Mouse (Mus musculus) liver, adult (tissue): ENCODE measurements around the gene Agmo.

Experiments used
- GATA4 ChIP-seq: IDR thresholded peaks from 2 replicates; pipeline ENCODE4 v1.6.1; 2014; ENCODE audit warnings: mild to moderate bottlenecking, low read length; ENCODE audit not compliant: insufficient replicate concordance

Gene Agmo

GRCm38 (mm10) chr12:37334987-37335386 is 93.5 kb downstream of the Agmo start:
- TF ChIP-seq GATA4, result no peak

- TF ChIP-seq GATA4, result no peak
These were observed 102.8 kb downstream of the Agmo start for GRCm38 (mm10) chr12:37344225-37344624.

GRCm38 (mm10) chr12:37345696-37346095 is 104.3 kb downstream of the Agmo start:
- no peak for TF ChIP-seq GATA4

- TF ChIP-seq GATA4, result no peak
These were observed 150.9 kb downstream of the Agmo start for GRCm38 (mm10) chr12:37392316-37392715.

- no peak for TF ChIP-seq GATA4
These were observed 161.1 kb downstream of the Agmo start for GRCm38 (mm10) chr12:37402541-37402940.

- no peak for TF ChIP-seq GATA4
These were observed 184.9 kb downstream of the Agmo start for GRCm38 (mm10) chr12:37426350-37426749.

GRCm38 (mm10) chr12:37426750-37427149 is 185.3 kb downstream of the Agmo start:
- no peak for TF ChIP-seq GATA4

DNA sequence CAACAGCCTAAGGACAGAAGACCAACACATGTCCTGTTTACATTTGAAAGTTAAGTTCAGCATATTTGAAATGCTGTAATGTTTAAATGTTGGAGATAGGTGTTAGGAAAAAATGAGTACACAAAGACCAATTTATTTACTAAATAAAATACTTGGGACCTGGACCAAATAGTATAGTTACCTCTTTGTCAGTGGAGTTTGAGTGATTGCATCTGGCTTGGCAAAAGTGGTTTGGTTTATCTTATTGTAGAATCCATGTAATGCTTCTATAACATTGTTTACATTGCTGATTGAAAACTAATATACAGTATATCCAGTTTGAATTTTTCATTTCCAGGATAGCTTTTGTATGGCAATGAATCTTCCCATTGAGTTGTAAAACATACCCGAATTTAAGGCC is 193.0 kb downstream of the Agmo start:
- TF ChIP-seq GATA4, result no peak

DNA sequence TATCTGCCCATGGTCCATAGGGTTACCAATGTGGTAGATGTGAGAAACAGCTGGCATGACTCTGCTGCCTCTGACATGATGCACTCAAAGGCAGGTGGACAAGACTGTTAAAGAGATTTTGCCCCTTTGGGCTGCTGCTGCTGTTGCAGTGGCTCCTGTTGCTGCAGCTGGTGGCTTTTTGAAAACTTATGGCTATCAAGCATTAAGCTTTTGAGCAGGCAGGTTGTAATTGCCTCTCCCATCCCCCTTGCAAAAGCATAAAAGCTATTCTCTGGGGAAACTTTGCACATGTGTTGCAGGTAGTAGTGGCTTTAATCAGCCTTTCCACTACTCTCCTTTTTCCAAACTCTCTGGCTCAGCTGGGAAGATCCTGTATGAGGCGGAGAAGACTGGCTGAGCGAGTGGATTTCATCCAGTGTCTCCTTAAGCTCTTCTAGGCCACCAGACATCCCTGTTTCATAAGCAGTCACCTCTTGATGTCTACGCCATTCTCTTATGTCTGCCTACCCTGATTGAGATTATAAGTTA is 201.1 kb downstream of the Agmo start:
- no peak for TF ChIP-seq GATA4

DNA sequence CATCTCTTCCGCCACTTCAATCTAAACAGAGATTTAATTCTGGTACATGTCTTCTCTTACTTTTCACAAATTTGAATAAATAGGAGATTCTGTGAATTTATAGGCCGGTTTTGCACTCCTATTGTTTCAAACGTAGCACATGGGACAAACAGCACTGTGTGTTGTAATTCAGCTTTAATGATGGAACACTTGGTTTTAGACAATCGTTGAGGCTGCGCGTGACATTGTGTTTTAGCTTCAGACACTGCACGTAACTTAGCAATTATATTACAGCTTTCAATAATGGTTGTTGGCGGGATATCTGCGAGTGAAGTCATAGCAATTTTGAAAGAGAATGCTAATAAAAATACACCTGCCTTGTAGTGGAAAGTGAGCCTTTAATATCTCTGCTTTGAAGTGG is 203.8 kb downstream of the Agmo start:
- no peak for TF ChIP-seq GATA4

GRCm38 (mm10) chr12:37449597-37449996 is 208.2 kb downstream of the Agmo start:
- no peak for TF ChIP-seq GATA4

DNA sequence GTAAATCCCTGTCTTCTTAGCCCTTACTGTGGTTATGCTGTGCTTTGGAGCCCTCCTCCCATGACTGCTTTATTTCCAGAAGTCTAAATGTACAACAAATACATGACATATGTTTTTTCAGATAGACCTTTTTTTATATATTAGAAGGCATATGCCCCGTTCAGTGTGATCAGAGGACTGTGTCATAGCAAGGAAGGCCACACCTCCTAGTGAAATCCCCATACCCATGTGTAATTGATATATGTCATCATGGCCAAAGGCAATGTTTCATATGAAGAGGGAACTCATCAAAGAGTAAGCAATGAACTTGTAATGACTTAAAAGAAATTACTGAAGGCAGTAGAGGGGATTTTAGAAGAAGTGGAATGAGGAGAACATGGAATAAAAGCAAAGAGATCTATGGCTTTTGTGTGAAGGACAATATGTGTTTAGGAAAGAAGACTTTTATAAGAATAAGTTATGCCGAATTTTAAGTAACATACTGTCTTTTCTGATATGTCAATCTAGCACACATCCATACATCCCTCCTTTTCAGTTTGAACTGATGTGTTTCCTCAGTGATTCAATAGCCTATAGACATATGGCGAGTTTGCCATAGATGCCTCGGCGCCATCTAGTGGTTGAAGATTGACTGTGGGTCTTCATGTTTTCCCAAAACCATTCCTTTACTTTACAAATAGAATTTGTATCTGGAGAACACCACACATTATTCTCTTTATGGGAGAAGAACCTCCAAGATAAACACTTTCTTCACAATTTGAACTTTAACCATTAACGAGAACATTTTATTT is 209.1 kb downstream of the Agmo start:
- TF ChIP-seq GATA4, result no peak

DNA sequence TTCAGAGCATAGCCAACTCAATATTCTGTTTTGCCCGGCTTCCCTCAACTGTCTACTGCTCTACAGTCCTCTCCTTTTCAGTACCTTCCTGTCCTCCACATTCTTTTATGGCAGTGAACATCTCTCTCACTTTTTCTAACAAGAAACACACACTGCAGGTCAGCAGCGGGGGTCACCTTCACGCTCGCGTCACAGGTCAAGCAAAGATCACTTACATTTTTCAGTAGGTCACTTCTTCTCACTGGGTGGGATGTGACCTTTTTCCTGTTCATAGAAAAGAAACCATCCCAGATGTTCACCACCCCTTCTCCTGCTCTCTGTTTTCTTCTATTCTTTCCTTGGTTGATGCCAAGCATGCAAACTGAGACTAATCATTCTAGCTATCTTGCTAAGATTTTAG is 230.2 kb downstream of the Agmo start:
- TF ChIP-seq GATA4, result no peak

DNA sequence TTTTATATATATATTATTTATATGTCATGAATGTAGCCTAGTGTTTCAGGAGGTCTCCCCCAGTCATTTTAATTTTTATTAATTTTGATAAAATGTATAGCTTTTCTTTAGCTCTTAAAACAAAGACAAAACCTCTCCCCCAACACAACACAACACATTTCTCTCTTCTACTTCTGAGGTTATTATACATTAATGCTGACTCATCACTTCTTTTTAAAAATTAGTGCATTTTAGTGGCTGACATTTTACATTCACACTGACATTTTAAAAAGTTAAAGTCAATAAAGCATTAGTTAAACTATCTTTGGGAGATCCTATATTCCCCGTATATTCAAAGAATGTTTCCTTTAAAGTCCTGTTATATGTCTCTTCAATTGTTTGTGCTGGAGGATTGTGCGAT is 235.4 kb downstream of the Agmo start:
- TF ChIP-seq GATA4, result no peak

- TF ChIP-seq GATA4, result no peak
These were observed 246.6 kb downstream of the Agmo start for GRCm38 (mm10) chr12:37487991-37488390.

GRCm38 (mm10) chr12:37498871-37499270 is 257.4 kb downstream of the Agmo start:
- no peak for TF ChIP-seq GATA4

GRCm38 (mm10) chr12:37507406-37507805 is 266.0 kb downstream of the Agmo start:
- TF ChIP-seq GATA4, result no peak
